Mouse (Mus musculus) hindbrain, postnatal 0 days (tissue): ENCODE data around the gene Olfr821. TPM values are rescaled to one million over a fixed set of nuclear protein-coding genes. Genes with fewer than 3 reads are reported as not detected.

Experiments used
- ATAC-seq: fragments of 200-750 bp; cut with Nextera tagmentation; 2 replicates; pipeline ENCODE4 v1.8.0; 2017; ENCODE audit warnings: mild to moderate bottlenecking, moderate TSS enrichment, moderate library complexity
- DNase-seq: peaks from one replicate; pipeline ENCODE4 v3.0.0-alpha.2; 2015; ENCODE audit warnings: low spot score
- H3K27ac ChIP-seq: fragments of 300-500 bp; sonication (generic); 2 replicates; pipeline ENCODE4 v1.5.1; 2014; ENCODE audit warnings: mild to moderate bottlenecking
- H3K27me3 ChIP-seq: fragments of 300-500 bp; sonication (generic); 2 replicates; pipeline ENCODE4 v1.6.1; 2014; ENCODE audit warnings: low read length, mixed read lengths; ENCODE audit not compliant: insufficient read depth
- H3K36me3 ChIP-seq: fragments of 300-500 bp; sonication (generic); 2 replicates; pipeline ENCODE4 v1.6.1; 2014; ENCODE audit warnings: low read length, mixed read lengths; ENCODE audit not compliant: insufficient read depth
- H3K4me1 ChIP-seq: fragments of 300-500 bp; sonication (generic); 2 replicates; pipeline ENCODE4 v1.6.1; 2014; ENCODE audit warnings: antibody characterized with exemption, low read length, mixed read lengths; ENCODE audit not compliant: insufficient read depth
- H3K4me2 ChIP-seq: fragments of 300-500 bp; sonication (generic); 2 replicates; pipeline ENCODE4 v1.6.1; 2014; ENCODE audit warnings: low read depth, mild to moderate bottlenecking, low read length, moderate library complexity, mixed read lengths
- H3K4me3 ChIP-seq: fragments of 300-500 bp; sonication (generic); 2 replicates; pipeline ENCODE4 v1.5.1; 2014; ENCODE audit warnings: low read length
- H3K9ac ChIP-seq: fragments of 300-500 bp; sonication (generic); replicated peaks from 2 replicates; pipeline ENCODE4 v1.6.1; 2014; ENCODE audit warnings: mild to moderate bottlenecking, low read length, moderate library complexity, mixed read lengths
- H3K9me3 ChIP-seq: fragments of 300-500 bp; sonication (generic); 2 replicates; pipeline ENCODE4 v1.6.1; 2016; ENCODE audit warnings: low read length, mixed read lengths
- CTCF ChIP-seq: IDR thresholded peaks from 2 replicates; pipeline ENCODE4 v1.5.1; 2016; ENCODE audit warnings: antibody characterized with exemption, control low read depth, low read depth
- polyA plus RNA-seq: library from polyadenylated mRNA; unstranded; fragments of >200 nt; fragmentation: Nextera tagmentation; extraction: Ambion mirVana; gene quantifications from 2 replicates; pipeline ENCODE4 v1.2.1, GENCODE M21; 2015
- total RNA-seq: library from RNA; depleted of rRNA; stranded (reverse); fragments of >200 nt; gene quantifications from 2 replicates; pipeline ENCODE4 v1.2.3, GENCODE M21; 2014; rRNA removed

The Olfr821 gene
- total and polyA plus RNA-seq, 2 experiments from 2014 or later: not detected

DNA sequence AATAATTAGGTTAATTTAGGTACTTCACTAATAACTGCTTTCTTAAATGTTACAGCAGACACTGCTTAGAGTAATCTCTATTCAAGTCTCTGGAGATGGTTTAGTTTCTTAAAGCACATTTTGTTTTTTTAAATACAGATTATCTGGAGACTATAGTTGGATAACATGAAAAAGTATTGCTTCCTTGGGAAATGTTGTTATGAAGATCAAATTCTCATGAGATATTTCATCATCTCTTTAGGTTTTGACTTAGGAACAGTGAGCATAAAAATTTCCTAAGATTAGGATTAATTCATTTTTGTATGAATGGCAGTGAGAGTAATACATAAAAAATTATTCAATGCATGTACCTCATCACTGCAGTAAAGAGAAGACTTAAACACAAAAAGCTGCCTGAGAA, 40.8 kb downstream of the Olfr821 start, which contains the start of gene Olfr822:
Olfr822 (plus strand) TSS at position 301 of the 400 bp plus-strand sequence.
- H3K9me3 ChIP-seq: no peaks in the 10 kb centered on the region
- no peak within 1 kb of the TSS for H3K27ac ChIP-seq
- no peak for DNase-seq
- no peak within 1 kb of the TSS for H3K4me3 ChIP-seq
- H3K27me3 ChIP-seq: no peaks in the 10 kb centered on the region
- no peak within 1 kb of the TSS for H3K4me2 ChIP-seq
- no peaks in the 10 kb centered on the region for H3K4me1 ChIP-seq
- no peak for TF ChIP-seq CTCF
- no peak for ATAC-seq
- no peaks in the 10 kb centered on the region for H3K36me3 ChIP-seq
- H3K9ac ChIP-seq: no peak within 1 kb of the TSS

Other genes with a start within 250 kb of the Olfr821 start
- not detected in 2 replicates for gene Olfr810, start 235.4 kb upstream of the Olfr821 start, total RNA-seq
- gene Olfr810, start 235.4 kb upstream of the Olfr821 start, polyA plus RNA-seq: not detected in 2 replicates
- gene Olfr811, start 226.0 kb upstream of the Olfr821 start, total RNA-seq: not detected in 2 replicates
- gene Olfr811, start 226.0 kb upstream of the Olfr821 start, polyA plus RNA-seq: not detected in 2 replicates
- not detected in 2 replicates for gene Olfr812, start 184.3 kb upstream of the Olfr821 start, total RNA-seq
- not detected in 2 replicates for gene Olfr812, start 184.3 kb upstream of the Olfr821 start, polyA plus RNA-seq
- gene Olfr813, start 175.0 kb upstream of the Olfr821 start, total RNA-seq: not detected in 2 replicates
- not detected in 2 replicates for gene Olfr813, start 175.0 kb upstream of the Olfr821 start, polyA plus RNA-seq
- gene Olfr814, start 150.5 kb upstream of the Olfr821 start, total RNA-seq: not detected in 2 replicates
- gene Olfr814, start 150.5 kb upstream of the Olfr821 start, polyA plus RNA-seq: not detected in 2 replicates
- not detected in 2 replicates for gene Olfr815, start 124.5 kb upstream of the Olfr821 start, total RNA-seq
- gene Olfr815, start 124.5 kb upstream of the Olfr821 start, polyA plus RNA-seq: not detected in 2 replicates
- not detected in 2 replicates for gene Olfr816, start 114.8 kb upstream of the Olfr821 start, total RNA-seq
- gene Olfr816, start 114.8 kb upstream of the Olfr821 start, polyA plus RNA-seq: not detected in 2 replicates
- not detected in 2 replicates for gene Olfr818, start 81.2 kb upstream of the Olfr821 start, total RNA-seq
- gene Olfr818, start 81.2 kb upstream of the Olfr821 start, polyA plus RNA-seq: not detected in 2 replicates
- gene Olfr819, start 63.1 kb upstream of the Olfr821 start, total RNA-seq: not detected in 2 replicates
- not detected in 2 replicates for gene Olfr819, start 63.1 kb upstream of the Olfr821 start, polyA plus RNA-seq
- gene Olfr247, start 54.2 kb upstream of the Olfr821 start, total RNA-seq: not detected in 2 replicates
- gene Olfr247, start 54.2 kb upstream of the Olfr821 start, polyA plus RNA-seq: not detected in 2 replicates
- gene Gm10310, start 45.3 kb upstream of the Olfr821 start, total RNA-seq: not detected in 2 replicates
- not detected in 2 replicates for gene Gm10310, start 45.3 kb upstream of the Olfr821 start, polyA plus RNA-seq
- gene Olfr820, start 17.7 kb upstream of the Olfr821 start, total RNA-seq: not detected in 2 replicates
- gene Olfr820, start 17.7 kb upstream of the Olfr821 start, polyA plus RNA-seq: not detected in 2 replicates
- not detected in 2 replicates for gene Olfr822, start 40.9 kb downstream of the Olfr821 start, total RNA-seq
- not detected in 2 replicates for gene Olfr822, start 40.9 kb downstream of the Olfr821 start, polyA plus RNA-seq
- gene Olfr823, start 85.0 kb downstream of the Olfr821 start, total RNA-seq: not detected in 2 replicates
- not detected in 2 replicates for gene Olfr823, start 85.0 kb downstream of the Olfr821 start, polyA plus RNA-seq
- gene Olfr824, start 99.7 kb downstream of the Olfr821 start, total RNA-seq: not detected in 2 replicates
- not detected in 2 replicates for gene Olfr824, start 99.7 kb downstream of the Olfr821 start, polyA plus RNA-seq
- not detected in 2 replicates for gene Olfr825, start 136.4 kb downstream of the Olfr821 start, total RNA-seq
- gene Olfr825, start 136.4 kb downstream of the Olfr821 start, polyA plus RNA-seq: not detected in 2 replicates
- not detected in 2 replicates for gene Olfr826, start 153.8 kb downstream of the Olfr821 start, total RNA-seq
- not detected in 2 replicates for gene Olfr826, start 153.8 kb downstream of the Olfr821 start, polyA plus RNA-seq
- not detected in 2 replicates for gene Olfr827, start 184.1 kb downstream of the Olfr821 start, total RNA-seq
- gene Olfr827, start 184.1 kb downstream of the Olfr821 start, polyA plus RNA-seq: not detected in 2 replicates
- 0.65 and 2.6 TPM in 2 replicates for gene Neurod4, start 249.9 kb downstream of the Olfr821 start, total RNA-seq
- 0.91 and 1.3 TPM in 2 replicates for gene Neurod4, start 249.9 kb downstream of the Olfr821 start, polyA plus RNA-seq